Mouse (Mus musculus) Muller cell, postnatal 12 days (primary cell): ENCODE data around the gene Ripply1.
A peak's percentile ranks its signal among the peaks of the same experiment; 100 is the strongest.

Experiments used
- DNase-seq: peaks from one replicate; pipeline ENCODE4 v3.0.0-alpha.2; 2015; ENCODE audit errors: inconsistent ontology term

Gene Ripply1

GRCm38 (mm10) chrX:139782278-139783044, at the start of gene Ripply1:
TSS of gene Ripply1 (minus strand) at chrX:139782353.
- no peak for DNase-seq

GRCm38 (mm10) chrX:139828363-139829092, 46.4 kb upstream of the Ripply1 start:
- DNase-seq = no peak

GRCm38 (mm10) chrX:139826926-139827325, 44.8 kb upstream of the Ripply1 start:
- DNase-seq = no peak

- no peak for DNase-seq
Observed at GRCm38 (mm10) chrX:139825402-139825801, 43.2 kb upstream of the Ripply1 start.

- DNase-seq = no peak
Observed at GRCm38 (mm10) chrX:139815201-139815600, 33.0 kb upstream of the Ripply1 start.

GRCm38 (mm10) chrX:139814018-139814635, 32.0 kb upstream of the Ripply1 start:
- no peak for DNase-seq

- no peak for DNase-seq
Observed at GRCm38 (mm10) chrX:139813299-139814002, 31.3 kb upstream of the Ripply1 start.

- DNase-seq = no peak
Observed at GRCm38 (mm10) chrX:139812636-139813298, 30.6 kb upstream of the Ripply1 start.

GRCm38 (mm10) chrX:139808501-139808900, 26.3 kb upstream of the Ripply1 start:
- no peak for DNase-seq

GRCm38 (mm10) chrX:139808085-139808484, 25.9 kb upstream of the Ripply1 start:
- DNase-seq = no peak

- no peak for DNase-seq
Observed at GRCm38 (mm10) chrX:139807391-139807790, 25.2 kb upstream of the Ripply1 start.

- DNase-seq = no peak
Observed at GRCm38 (mm10) chrX:139805918-139806317, 23.8 kb upstream of the Ripply1 start.

- DNase-seq = no peak
Observed at GRCm38 (mm10) chrX:139803028-139803427, 20.9 kb upstream of the Ripply1 start.

GRCm38 (mm10) chrX:139800406-139800878, 18.3 kb upstream of the Ripply1 start, which contains the start of gene Cldn2:
TSS of gene Cldn2 (plus strand) at chrX:139800828.
- DNase-seq = no peak

- DNase-seq = no peak
Observed at GRCm38 (mm10) chrX:139799953-139800352, 17.8 kb upstream of the Ripply1 start.

GRCm38 (mm10) chrX:139797875-139798274, 15.7 kb upstream of the Ripply1 start:
- no peak for DNase-seq

- no peak for DNase-seq
Observed at GRCm38 (mm10) chrX:139796037-139796436, 13.9 kb upstream of the Ripply1 start.

- no peak for DNase-seq
Observed at GRCm38 (mm10) chrX:139794072-139794845, 12.1 kb upstream of the Ripply1 start.

- no peak for DNase-seq
Observed at GRCm38 (mm10) chrX:139785764-139786163, 3.6 kb upstream of the Ripply1 start.

GRCm38 (mm10) chrX:139783045-139783422, 881 bp upstream of the Ripply1 start:
- DNase-seq = peak; percentile 38
